ENCODE assay signal across 25 mouse cellular contexts in genomic region chr9:71638198-71638597, GRCm38 (mm10). TPM values are rescaled to one million over a fixed set of nuclear protein-coding genes. Genes with fewer than 3 reads are reported as not detected.
"Had no signal": no experiment of that assay in that cellular context is flagged by ENCODE, and none has a peak within 500 bp of the region (broad histone marks: within the 10 kb centered on the region; RNA-seq: fewer than 3 reads in every experiment).

No protein-coding gene starts in this region.

- H3K9me3 ChIP-seq: kidney, embryonic 15.5 days; limb, embryonic 15.5 days; liver, embryonic 15.5 days; midbrain, embryonic 12.5 days; midbrain, embryonic 15.5 days; neural tube, embryonic 12.5 days; neural tube, embryonic 15.5 days; stomach, embryonic 15.5 days had no signal

- H3K4me3 ChIP-seq: kidney, embryonic 15.5 days; left cerebral cortex, adult 2 months; limb, embryonic 12.5 days; limb, embryonic 15.5 days; liver, embryonic 12.5 days; liver, embryonic 15.5 days; midbrain, embryonic 12.5 days; midbrain, embryonic 15.5 days; neural tube, embryonic 12.5 days; neural tube, embryonic 15.5 days; stomach, embryonic 15.5 days had no signal

- DNase-seq: kidney, adult 8-10 months; kidney, postnatal 25 days; layer of hippocampus, postnatal 36 days; left cerebral cortex, postnatal 4 days; lung, adult 18-20 months; lung, postnatal 14 days; lung, postnatal 4 days; right cerebral cortex, postnatal 25 days; spleen, adult 18-20 months; thymus, adult 2 months; thymus, postnatal 14 days; thymus, postnatal 4 days had no signal

- H3K27ac ChIP-seq: kidney, embryonic 15.5 days; left cerebral cortex, adult 2 months; limb, embryonic 12.5 days; limb, embryonic 15.5 days; liver, embryonic 12.5 days; liver, embryonic 15.5 days; midbrain, embryonic 12.5 days; midbrain, embryonic 15.5 days; neural tube, embryonic 12.5 days; neural tube, embryonic 15.5 days; stomach, embryonic 15.5 days had no signal

- H3K36me3 ChIP-seq: liver, embryonic 15.5 days; midbrain, embryonic 12.5 days; midbrain, embryonic 15.5 days; neural tube, embryonic 12.5 days; neural tube, embryonic 15.5 days had no signal

- ATAC-seq: intestine, postnatal 0 days; liver, embryonic 12.5 days; midbrain, embryonic 15.5 days had no signal

- H3K4me1 ChIP-seq: limb, embryonic 15.5 days; liver, embryonic 12.5 days; liver, embryonic 15.5 days; stomach, embryonic 15.5 days had no signal

- H3K4me2 ChIP-seq: kidney, embryonic 15.5 days; limb, embryonic 12.5 days; limb, embryonic 15.5 days; liver, embryonic 12.5 days; liver, embryonic 15.5 days; midbrain, embryonic 12.5 days; midbrain, embryonic 15.5 days; neural tube, embryonic 12.5 days; neural tube, embryonic 15.5 days; stomach, embryonic 15.5 days had no signal

- H3K27me3 ChIP-seq: kidney, embryonic 15.5 days; limb, embryonic 12.5 days; limb, embryonic 15.5 days; liver, embryonic 12.5 days; liver, embryonic 15.5 days; midbrain, embryonic 12.5 days; midbrain, embryonic 15.5 days; neural tube, embryonic 12.5 days; neural tube, embryonic 15.5 days; stomach, embryonic 15.5 days had no signal

- H3K9ac ChIP-seq: kidney, embryonic 15.5 days; limb, embryonic 12.5 days; limb, embryonic 15.5 days; liver, embryonic 12.5 days; liver, embryonic 15.5 days; midbrain, embryonic 12.5 days; midbrain, embryonic 15.5 days; neural tube, embryonic 12.5 days; neural tube, embryonic 15.5 days; stomach, embryonic 15.5 days had no signal

RNA-seq across cellular contexts. Expression of gene Myzap, which starts 46.0 kb away (rescaled TPM):
- total RNA-seq: megakaryocyte-erythroid progenitor cell, adult 5-6 weeks had no signal
